Mouse (Mus musculus): ENCODE results near the gene Tas2r124.

GRCm38 (mm10) chr6:132778062-132778461 lies 23.5 kb downstream of the Tas2r124 start, which contains the start of gene Tas2r136:
- TF ChIP-seq GATA1 (IDR thresholded peaks at IDR 0.05; ENCODE audit: low read length) (no peak), TAL1 (IDR thresholded peaks at IDR 0.05; ENCODE audit: low read length) (no peak)

All from erythroblast, embryonic 14.5 days (primary cell).